Mouse (Mus musculus) liver, embryonic 14.5 days (tissue): ENCODE results near the gene Sec14l4.

Source experiments
- CTCF ChIP-seq: IDR thresholded peaks from 2 replicates; pipeline ENCODE4 v1.5.1; 2016; ENCODE audit warnings: antibody characterized with exemption, low read depth, control low read depth
- EP300 ChIP-seq: IDR thresholded peaks from 2 replicates; pipeline ENCODE4 v1.6.1; 2016; ENCODE audit warnings: antibody characterized with exemption, low read depth

DNA sequence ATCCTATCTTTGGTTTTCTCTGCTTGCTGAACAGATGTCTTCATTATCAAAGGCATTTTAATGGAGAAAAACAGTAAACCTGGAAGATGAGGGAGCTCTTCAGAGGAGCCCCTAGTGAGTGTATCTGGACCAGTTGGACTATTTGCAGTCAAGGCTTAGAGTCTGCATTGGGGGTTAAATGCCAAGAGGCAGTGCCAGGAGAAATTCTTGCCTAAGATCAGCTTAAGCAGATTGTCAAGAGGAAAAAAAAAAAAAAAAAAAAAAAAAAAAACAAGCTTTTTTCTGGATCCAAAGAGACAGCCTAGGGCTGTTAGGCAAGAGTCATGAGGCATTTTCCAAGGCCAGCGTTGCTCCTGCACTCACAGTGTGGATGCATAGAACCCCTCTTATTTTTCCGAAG lies 16.5 kb downstream of the Sec14l4 start:
- TF ChIP-seq CTCF: no peak
- TF ChIP-seq EP300: no peak
